Mouse (Mus musculus): ENCODE results near the gene Irs3.
"Not testable (repeated sequence)": the region's sequence is repeated elsewhere in the genome, so short reads cannot be mapped to it uniquely, and the experiment has no call there.

Irs3 gene

DNA sequence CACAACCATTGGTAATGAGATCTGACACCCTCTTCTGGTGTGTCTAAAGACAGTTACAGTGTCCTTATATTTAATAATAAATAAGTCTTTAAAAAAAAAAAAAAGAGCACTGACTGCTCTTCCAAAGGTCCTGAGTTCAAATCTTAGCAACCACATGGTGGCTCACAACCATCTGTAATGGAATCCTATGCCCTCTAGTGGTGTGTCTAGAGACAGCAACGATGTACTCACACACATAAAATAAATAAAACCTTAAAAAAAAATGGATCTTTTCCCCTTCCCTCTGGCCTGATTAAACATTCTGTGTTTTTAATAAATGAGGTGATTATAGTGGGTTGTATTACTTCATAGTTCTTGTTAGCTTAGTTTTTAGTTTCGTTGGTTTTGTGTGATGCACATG is 30.6 kb downstream of the Irs3 start:
- not testable (repeated sequence) for DNase-seq

- no peak for DNase-seq
These were observed 32.0 kb downstream of the Irs3 start, which contains the start of gene Pcolce for GRCm38 (mm10) chr5:137613550-137613949. TSS of gene Pcolce (minus strand) at chr5:137613784.

GRCm38 (mm10) chr5:137613076-137613475 is 32.4 kb downstream of the Irs3 start:
- no peak for DNase-seq

DNA sequence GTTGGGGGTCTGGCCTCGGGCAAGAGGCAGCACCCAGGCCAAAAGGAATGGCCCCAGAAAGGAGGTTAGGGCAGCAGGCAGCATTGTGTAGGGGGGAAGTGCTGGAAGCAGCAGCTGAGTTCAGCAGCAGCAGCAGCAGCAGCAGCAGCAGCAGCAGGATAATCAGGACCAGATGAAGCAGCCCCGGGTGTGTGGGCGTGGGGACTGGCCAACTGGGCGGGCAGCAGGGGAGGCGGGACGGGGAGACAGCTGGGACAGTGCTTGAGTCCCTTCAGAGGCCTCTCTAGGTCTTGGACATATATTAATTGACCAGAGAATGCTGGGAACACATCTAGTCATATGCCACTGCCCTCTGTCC is 34.3 kb downstream of the Irs3 start:
- DNase-seq = no peak

DNA sequence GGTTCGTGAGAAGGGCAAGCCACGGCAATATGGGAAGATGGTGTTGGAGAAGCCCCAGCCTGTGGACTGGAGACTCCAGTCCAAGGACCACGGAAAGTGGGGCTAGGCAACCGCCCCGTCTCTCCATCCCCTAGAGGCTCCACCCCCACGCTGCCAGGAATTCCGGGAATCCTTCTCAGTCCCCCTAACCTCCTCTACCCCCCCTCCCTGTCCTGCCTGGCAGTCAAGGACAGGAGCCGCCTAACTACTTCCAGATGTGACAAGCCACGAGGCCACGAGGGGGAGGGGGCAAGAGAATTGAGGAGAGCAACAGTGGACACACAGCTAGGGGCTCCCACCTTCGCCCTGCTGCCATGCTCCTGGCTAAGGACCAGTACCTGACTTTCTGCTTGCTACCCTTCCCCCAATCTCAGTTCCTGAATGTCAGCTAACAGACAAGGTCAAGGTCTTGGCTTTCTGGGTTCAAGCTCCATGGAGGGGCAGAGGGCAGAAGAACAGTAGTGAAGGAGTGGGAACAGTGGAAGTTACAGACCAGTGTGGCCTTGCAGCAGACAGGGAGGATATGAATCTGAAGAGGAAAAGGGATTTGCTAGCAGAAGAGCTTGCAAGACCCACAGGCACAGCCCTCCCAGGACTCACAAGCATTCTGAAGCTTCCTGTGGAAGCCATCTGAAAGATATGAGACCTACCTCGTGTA is 34.8 kb downstream of the Irs3 start:
- no peak for DNase-seq

- no peak for DNase-seq
These were observed 35.5 kb downstream of the Irs3 start for GRCm38 (mm10) chr5:137610056-137610455.

GRCm38 (mm10) chr5:137609292-137609691 is 36.2 kb downstream of the Irs3 start:
- no peak for DNase-seq

- DNase-seq = no peak
These were observed 36.8 kb downstream of the Irs3 start for GRCm38 (mm10) chr5:137608654-137609190.

GRCm38 (mm10) chr5:137607860-137608653 is 37.5 kb downstream of the Irs3 start:
- DNase-seq = no peak

GRCm38 (mm10) chr5:137601365-137601729 is 44.2 kb downstream of the Irs3 start:
- peak; percentile 55 for DNase-seq

GRCm38 (mm10) chr5:137600619-137601364 is 44.7 kb downstream of the Irs3 start, which contains the start of gene Mospd3:
TSS of gene Mospd3 (minus strand) at chr5:137601058.
- peak; percentile 99 for DNase-seq

- no peak for DNase-seq
These were observed 45.3 kb downstream of the Irs3 start for GRCm38 (mm10) chr5:137600281-137600618.

DNA sequence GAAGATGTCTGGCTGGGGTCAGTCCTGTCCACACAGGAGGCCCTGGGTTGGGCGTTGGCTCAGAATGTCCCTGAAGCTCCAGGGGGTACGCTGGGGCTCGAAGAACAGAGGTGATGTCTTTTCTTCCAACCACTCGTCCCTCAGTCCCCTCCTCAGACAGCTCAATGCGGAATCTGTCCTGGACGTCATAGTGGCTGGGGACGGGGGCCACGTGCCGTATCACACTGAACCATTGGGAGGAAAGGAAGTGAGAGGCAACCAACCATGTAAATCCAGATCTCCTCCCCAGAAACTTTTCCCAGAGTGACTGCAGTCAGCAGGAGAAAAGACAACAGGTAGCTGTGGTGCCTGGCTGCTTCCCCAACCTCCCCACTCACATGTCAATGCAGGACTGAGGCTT is 45.9 kb downstream of the Irs3 start:
- DNase-seq = no peak

GRCm38 (mm10) chr5:137598100-137598826 is 47.3 kb downstream of the Irs3 start:
- no peak for DNase-seq

DNA sequence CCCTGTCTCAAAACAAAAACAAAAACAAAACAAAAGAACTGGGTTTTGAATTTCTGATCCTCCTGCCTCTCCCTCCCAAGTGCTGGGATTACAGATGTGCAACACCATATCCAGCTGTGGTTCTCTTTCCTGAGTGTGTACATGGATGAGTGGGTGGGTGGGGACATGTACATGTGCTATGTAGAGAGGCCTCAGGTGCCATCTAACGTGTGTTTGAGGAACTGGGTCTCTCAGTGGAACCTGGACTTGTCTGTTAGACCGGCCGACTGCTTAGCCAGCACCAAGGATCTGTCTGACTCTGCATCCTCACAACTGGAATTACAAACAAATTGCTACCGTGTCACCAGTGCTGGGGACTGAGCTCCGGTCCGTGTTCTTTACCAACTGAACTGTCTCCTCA is 47.9 kb downstream of the Irs3 start:
- DNase-seq = no peak

DNA sequence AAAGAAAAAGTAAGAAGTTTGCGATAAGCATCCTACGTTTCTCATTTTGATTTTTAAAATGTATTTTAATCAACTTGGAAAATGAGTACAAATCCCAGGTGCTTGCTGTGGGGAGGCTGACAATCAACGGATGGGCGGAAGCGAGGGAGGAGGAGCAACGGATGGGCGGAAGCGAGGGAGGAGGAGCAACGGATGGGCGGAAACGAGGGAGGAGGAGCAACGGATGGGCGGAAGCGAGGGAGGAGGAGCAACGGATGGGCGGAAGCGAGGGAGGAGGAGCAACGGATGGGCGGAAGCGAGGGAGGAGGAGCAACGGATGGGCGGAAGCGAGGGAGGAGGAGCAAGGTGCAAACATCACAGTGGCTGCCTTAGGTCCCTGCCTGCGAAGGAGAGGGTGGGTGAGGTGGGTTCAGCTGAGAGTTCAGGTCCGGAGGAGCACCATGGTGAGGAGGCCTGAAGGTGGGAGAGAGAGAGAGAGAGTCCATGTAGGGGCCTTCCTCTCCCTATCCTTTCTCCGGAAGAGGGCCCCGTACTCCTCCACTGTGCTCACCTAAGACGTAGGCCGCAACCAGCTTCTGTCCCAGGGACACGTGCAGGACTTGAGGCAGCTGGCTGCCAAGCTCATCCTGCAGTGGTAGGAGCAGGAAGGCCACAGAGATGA is 48.8 kb downstream of the Irs3 start:
- DNase-seq = peak; percentile 47

- no peak for DNase-seq
These were observed 49.6 kb downstream of the Irs3 start for GRCm38 (mm10) chr5:137595921-137596320.
